Mouse (Mus musculus) hindbrain, embryonic 15.5 days (tissue): ENCODE measurements around the gene Fads6. TPM values are rescaled to one million over a fixed set of nuclear protein-coding genes. Genes with fewer than 3 reads are reported as not detected.
A peak's percentile ranks its signal among the peaks of the same experiment; 100 is the strongest.

Experiments used
- ATAC-seq: fragments of 200-750 bp; cut with Nextera tagmentation; 2 replicates; pipeline ENCODE4 v1.8.0; 2017; ENCODE audit warnings: low read depth, moderate number of reproducible peaks, moderate TSS enrichment; ENCODE audit not compliant: low FRiP score
- H3K27ac ChIP-seq: fragments of 300-500 bp; sonication (generic); replicated peaks from 2 replicates; pipeline ENCODE4 v1.5.1; 2015; ENCODE audit warnings: mild to moderate bottlenecking, inconsistent platforms
- H3K27me3 ChIP-seq: fragments of 300-500 bp; sonication (generic); 2 replicates; pipeline ENCODE4 v1.6.1; 2015; ENCODE audit warnings: control low read depth, inconsistent platforms
- H3K36me3 ChIP-seq: fragments of 300-500 bp; sonication (generic); 2 replicates; pipeline ENCODE4 v1.6.1; 2015; ENCODE audit warnings: control low read depth, inconsistent platforms
- H3K4me1 ChIP-seq: fragments of 300-500 bp; sonication (generic); replicated peaks from 2 replicates; pipeline ENCODE4 v1.6.1; 2015; ENCODE audit warnings: control low read depth, inconsistent platforms
- H3K4me2 ChIP-seq: fragments of 300-500 bp; sonication (generic); 2 replicates; pipeline ENCODE4 v1.6.1; 2015; ENCODE audit warnings: moderate library complexity, mild to moderate bottlenecking, inconsistent platforms
- H3K4me3 ChIP-seq: fragments of 300-500 bp; sonication (generic); 2 replicates; pipeline ENCODE4 v1.5.1; 2015; ENCODE audit warnings: mild to moderate bottlenecking, inconsistent platforms
- H3K9ac ChIP-seq: fragments of 300-500 bp; sonication (generic); 2 replicates; pipeline ENCODE4 v1.6.1; 2015; ENCODE audit warnings: inconsistent platforms
- H3K9me3 ChIP-seq: fragments of 300-500 bp; sonication (generic); 2 replicates; pipeline ENCODE4 v1.6.1; 2016; ENCODE audit warnings: control low read depth, inconsistent platforms
- WGBS: fragments of 180-500 bp; shearing (Covaris S2); methylation state at CpG from one replicate; pipeline ENCODE4 v1.1.7; 2015; 5-methylcytosine and 5-hydroxymethylcytosine counted together
- polyA plus RNA-seq: library from polyadenylated mRNA; unstranded; fragments of >200 nt; fragmentation: Nextera tagmentation; extraction: Ambion mirVana; gene quantifications from 2 replicates; pipeline ENCODE4 v1.2.1, GENCODE M21; 2015

The Fads6 gene
- polyA plus RNA-seq, 1 experiment from 2014 or later = 1.3 TPM

- Histone ChIP-seq H3K27ac (no peak overlapping the region), H3K27me3 (peaks cover 85% of the 10 kb centered on the region), H3K36me3 (peaks cover 10% of the 10 kb centered on the region; the same call in 1 of the 2 replicates), H3K9ac (no peak overlapping the region), H3K4me3 (no peak overlapping the region; the same call in 1 of the 2 replicates), H3K4me1 (peaks cover 29% of the 10 kb centered on the region), H3K4me2 (peak overlapping the region; percentile 61), H3K9me3 (no peaks in the 10 kb centered on the region)
- WGBS = 5% methylated on average over 20 of the region's 20 CpGs
- ATAC-seq = no peak
Measured at GRCm38 (mm10) chr11:115265771-115266399, 31.6 kb downstream of the Fads6 start.

- peaks cover 10% of the 10 kb centered on the region; the same call in 1 of the 2 replicates for H3K36me3 ChIP-seq
- peaks cover 93% of the 10 kb centered on the region for H3K27me3 ChIP-seq
- H3K4me3 ChIP-seq = peak overlapping the region; percentile 22
- peaks cover 25% of the 10 kb centered on the region for H3K4me1 ChIP-seq
- peak overlapping the region; percentile 46 for H3K4me2 ChIP-seq
- no peaks in the 10 kb centered on the region for H3K9me3 ChIP-seq
- no peak overlapping the region for H3K9ac ChIP-seq
- no peak overlapping the region for H3K27ac ChIP-seq
- ATAC-seq = no peak
- 8% methylated on average over 39 of the region's 39 CpGs for WGBS
Measured at GRCm38 (mm10) chr11:115264862-115265668, 32.4 kb downstream of the Fads6 start.

GRCm38 (mm10) chr11:115264136-115264861 is 33.2 kb downstream of the Fads6 start:
- 76% methylated on average over 7 of the region's 7 CpGs for WGBS
- peaks cover 96% of the 10 kb centered on the region for H3K27me3 ChIP-seq
- no peak overlapping the region for H3K4me2 ChIP-seq
- no peak for ATAC-seq
- H3K9me3 ChIP-seq = no peaks in the 10 kb centered on the region
- peaks cover 7% of the 10 kb centered on the region; the same call in 1 of the 2 replicates for H3K36me3 ChIP-seq
- H3K4me3 ChIP-seq = no peak overlapping the region
- no peak overlapping the region for H3K9ac ChIP-seq
- H3K27ac ChIP-seq = no peak overlapping the region
- H3K4me1 ChIP-seq = peaks cover 25% of the 10 kb centered on the region

DNA sequence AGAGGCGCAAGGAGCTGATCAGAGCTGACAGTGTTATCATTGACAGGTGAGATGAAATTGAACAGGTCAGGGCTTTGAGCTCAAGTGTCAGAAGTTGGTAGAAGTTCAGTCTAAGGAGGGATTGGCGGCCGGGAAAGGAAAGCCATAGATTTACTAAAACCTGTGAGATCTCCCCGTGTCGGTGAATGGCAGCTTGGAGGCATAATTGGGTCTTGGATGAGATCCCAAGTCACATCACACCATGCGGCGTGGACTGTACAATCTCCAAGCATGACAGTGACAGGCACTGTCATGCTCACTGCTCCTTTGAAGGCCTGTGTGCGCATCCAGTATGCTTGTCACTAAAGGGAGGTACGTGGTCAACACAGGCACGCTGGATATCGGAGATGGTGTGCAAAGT is 34.5 kb downstream of the Fads6 start:
- WGBS = 76% methylated on average over 11 of the region's 11 CpGs
- Histone ChIP-seq H3K4me3 (no peak overlapping the region), H3K4me2 (no peak overlapping the region), H3K27ac (no peak overlapping the region), H3K9ac (no peak overlapping the region), H3K9me3 (no peaks in the 10 kb centered on the region), H3K36me3 (no peaks in the 10 kb centered on the region), H3K4me1 (peaks cover 30% of the 10 kb centered on the region), H3K27me3 (peaks cover 96% of the 10 kb centered on the region)
- ATAC-seq = no peak

DNA sequence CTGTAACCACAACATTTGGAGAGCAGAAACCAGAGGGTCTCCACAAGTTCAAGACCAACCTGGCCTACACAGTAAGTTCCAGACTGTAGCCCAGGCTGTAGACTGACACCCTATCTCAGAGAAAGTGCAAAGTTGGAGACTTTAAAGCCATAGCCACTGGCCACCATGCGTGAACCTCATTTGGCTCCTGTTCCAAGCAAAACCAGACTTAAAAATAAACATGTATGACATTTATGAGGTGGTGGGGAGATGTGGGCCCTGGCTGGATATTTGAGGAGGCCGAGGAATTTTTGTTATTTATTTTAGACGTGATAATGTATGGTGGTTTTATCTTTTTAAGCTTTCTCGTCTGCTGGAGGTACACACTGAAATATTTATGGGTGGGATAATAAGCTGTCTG is 38.3 kb downstream of the Fads6 start:
- no peak overlapping the region for H3K4me2 ChIP-seq
- no peak overlapping the region for H3K27ac ChIP-seq
- H3K9ac ChIP-seq = no peak overlapping the region
- H3K9me3 ChIP-seq = no peaks in the 10 kb centered on the region
- 80% methylated on average over 4 of the region's 4 CpGs for WGBS
- H3K27me3 ChIP-seq = peaks cover 84% of the 10 kb centered on the region
- H3K4me1 ChIP-seq = peaks cover 7% of the 10 kb centered on the region; the same call in 1 of the 2 replicates
- no peaks in the 10 kb centered on the region for H3K36me3 ChIP-seq
- no peak overlapping the region for H3K4me3 ChIP-seq
- ATAC-seq = no peak

DNA sequence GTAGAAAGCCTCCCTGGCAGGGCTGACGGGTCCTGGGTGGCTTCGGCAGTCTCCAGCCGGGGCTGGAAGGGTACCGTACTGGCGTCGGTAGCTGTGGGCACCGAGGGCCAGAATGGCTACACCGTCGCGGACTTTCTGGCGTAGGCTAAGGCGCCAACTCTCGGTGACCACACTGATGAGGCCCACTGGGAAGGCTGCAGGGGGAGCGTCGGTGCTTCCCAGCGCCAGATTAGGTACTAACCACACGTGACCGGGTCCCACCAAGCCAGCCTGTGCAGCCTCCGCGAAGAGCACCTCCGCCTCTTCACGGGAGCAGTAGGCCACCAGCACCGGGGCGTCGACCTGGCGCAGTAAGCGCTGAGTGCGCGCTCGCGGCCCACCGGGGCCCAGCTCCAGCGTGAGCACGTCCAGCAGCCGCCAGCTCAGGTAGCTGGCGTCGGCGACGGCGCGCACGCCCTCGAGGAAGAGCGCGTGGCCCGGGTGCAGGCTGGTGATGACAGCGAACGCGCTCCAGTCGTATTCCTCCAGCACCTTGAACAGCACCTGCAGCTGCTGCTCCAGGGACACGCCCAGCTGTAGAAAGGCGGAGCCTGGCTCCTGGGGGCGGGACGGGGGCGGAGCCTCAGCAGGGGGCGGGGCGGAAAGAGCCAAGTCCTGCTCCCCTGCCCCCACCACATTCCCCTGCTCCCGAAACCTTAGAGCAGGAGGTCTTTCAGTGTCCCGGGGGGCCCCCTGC is 39.5 kb downstream of the Fads6 start:
- Histone ChIP-seq H3K27ac (no peak overlapping the region), H3K9me3 (no peaks in the 10 kb centered on the region), H3K4me3 (peak overlapping the region; percentile 21), H3K4me1 (peaks cover 7% of the 10 kb centered on the region; the same call in 1 of the 2 replicates), H3K4me2 (peak overlapping the region; percentile 43), H3K27me3 (peaks cover 75% of the 10 kb centered on the region), H3K9ac (no peak overlapping the region), H3K36me3 (no peaks in the 10 kb centered on the region)
- peak; percentile 43; the same call in 1 of the 2 replicates for ATAC-seq
- 15% methylated on average over 59 of the region's 59 CpGs for WGBS

DNA sequence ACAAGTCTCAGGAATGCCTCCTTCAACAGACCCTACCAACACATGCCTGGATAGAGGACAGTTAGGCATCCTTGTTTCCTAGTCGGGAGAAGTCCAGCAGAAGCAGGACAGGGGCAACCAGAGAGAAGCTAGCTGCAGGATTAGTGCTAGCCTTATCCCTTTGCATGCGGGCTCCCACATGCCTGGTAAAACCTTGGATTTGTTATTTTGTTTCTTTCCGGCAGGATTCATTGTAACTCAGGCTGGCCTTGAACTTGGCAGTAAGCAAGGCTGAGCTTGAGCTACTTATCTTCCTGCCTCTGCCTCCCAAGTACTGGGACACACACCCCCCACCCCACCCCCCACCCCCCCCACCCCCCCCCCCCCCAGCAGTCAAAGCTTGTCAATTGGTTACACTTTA is 46.2 kb downstream of the Fads6 start:
- peaks cover 34% of the 10 kb centered on the region for H3K4me1 ChIP-seq
- peaks cover 58% of the 10 kb centered on the region for H3K27me3 ChIP-seq
- no peak for ATAC-seq

GRCm38 (mm10) chr11:115250405-115251090 is 46.9 kb downstream of the Fads6 start:
- under 1% methylated on average over 36 of the region's 36 CpGs for WGBS
- H3K27me3 ChIP-seq = peaks cover 57% of the 10 kb centered on the region
- H3K27ac ChIP-seq = no peak overlapping the region
- ATAC-seq = no peak
- H3K4me3 ChIP-seq = peak overlapping the region; percentile 43
- peaks cover 40% of the 10 kb centered on the region for H3K4me1 ChIP-seq
- H3K36me3 ChIP-seq = no peaks in the 10 kb centered on the region
- no peaks in the 10 kb centered on the region for H3K9me3 ChIP-seq
- H3K4me2 ChIP-seq = peak overlapping the region; percentile 87
- peak overlapping the region; percentile 37 for H3K9ac ChIP-seq

More for the DNA sequence above, 46.2 kb downstream of the Fads6 start:
- Histone ChIP-seq H3K4me2 (no peak overlapping the region), H3K9ac (no peak overlapping the region), H3K9me3 (no peaks in the 10 kb centered on the region), H3K4me3 (no peak overlapping the region), H3K36me3 (no peaks in the 10 kb centered on the region), H3K27ac (no peak overlapping the region)
- WGBS = 71% methylated on average over 3 of the region's 3 CpGs

DNA sequence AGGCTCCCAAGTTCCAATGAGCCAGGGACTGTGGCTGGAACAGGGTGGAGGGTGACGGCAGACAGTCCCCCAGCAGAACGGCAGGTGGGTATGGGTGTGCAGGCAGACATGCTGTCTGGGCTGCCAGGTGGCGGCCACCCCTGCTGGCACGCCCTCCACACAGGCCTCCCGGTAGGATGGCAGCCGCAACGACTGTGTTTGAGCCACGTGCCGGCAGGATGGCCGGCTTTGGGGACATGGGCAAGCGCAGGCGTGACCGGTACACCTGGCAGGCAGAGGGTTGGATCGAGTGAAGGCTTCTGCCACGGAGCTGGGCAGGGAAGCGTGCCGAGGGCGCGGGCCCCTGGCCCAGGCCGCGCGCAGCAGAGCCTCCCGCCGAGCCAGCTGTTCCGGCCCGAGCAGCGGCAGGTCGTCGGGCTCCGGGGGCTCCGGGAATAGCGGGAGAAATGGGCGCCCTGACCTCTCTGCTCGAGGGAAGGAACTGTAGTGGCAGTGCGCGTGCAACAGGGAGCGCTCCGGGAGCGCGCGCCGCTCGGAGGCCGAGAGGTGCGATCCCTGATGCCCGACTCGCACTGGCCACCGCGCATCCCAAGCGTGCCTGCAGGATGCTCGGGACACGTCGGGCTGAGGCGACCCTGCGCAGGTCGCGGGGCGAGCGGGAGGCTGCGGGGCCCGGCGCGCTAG is 47.6 kb downstream of the Fads6 start:
- ATAC-seq = no peak
- no peaks in the 10 kb centered on the region for H3K9me3 ChIP-seq
- H3K27me3 ChIP-seq = peaks cover 51% of the 10 kb centered on the region
- H3K27ac ChIP-seq = no peak overlapping the region
- H3K4me1 ChIP-seq = peaks cover 43% of the 10 kb centered on the region
- H3K4me2 ChIP-seq = peak overlapping the region; percentile 87
- H3K4me3 ChIP-seq = peak overlapping the region; percentile 43
- 2% methylated on average over 62 of the region's 63 CpGs for WGBS
- peak overlapping the region; percentile 37 for H3K9ac ChIP-seq
- H3K36me3 ChIP-seq = no peaks in the 10 kb centered on the region

DNA sequence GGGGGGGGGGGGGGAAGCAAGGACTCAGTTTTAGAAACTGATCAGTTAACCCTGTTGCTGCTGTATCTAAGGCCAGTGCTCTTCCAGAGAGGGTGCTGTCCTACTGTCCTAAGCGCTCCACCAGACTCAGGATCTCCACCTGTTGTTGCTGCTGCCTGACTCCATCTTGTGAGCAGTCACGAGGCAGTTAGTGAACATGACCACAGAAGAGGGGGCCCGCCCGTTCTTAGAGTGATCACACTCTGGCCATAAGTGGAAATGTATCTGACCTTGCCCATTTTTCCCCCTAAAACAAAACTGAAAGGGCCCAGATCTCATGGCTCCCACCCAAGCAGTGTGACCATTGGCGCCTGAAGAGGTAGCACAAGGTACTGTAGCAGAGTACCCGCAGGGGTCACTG is 49.5 kb downstream of the Fads6 start:
- WGBS = 67% methylated on average over 6 of the region's 6 CpGs
- Histone ChIP-seq H3K9ac (no peak overlapping the region), H3K36me3 (0 out of 2 replicates have a peak, but pooled peaks cover 7% of the 10 kb centered on the region), H3K27ac (no peak overlapping the region), H3K4me3 (no peak overlapping the region), H3K9me3 (no peaks in the 10 kb centered on the region), H3K27me3 (peaks cover 47% of the 10 kb centered on the region), H3K4me1 (peaks cover 43% of the 10 kb centered on the region), H3K4me2 (no peak overlapping the region)
- ATAC-seq = no peak
